Mouse (Mus musculus): ENCODE measurements around the gene Eef2k. TPM values are rescaled to one million over a fixed set of nuclear protein-coding genes. Genes with fewer than 3 reads are reported as not detected.

Eef2k gene
- polyA plus RNA-seq, 2 experiments = 13.4 to 30.2 TPM

DNA sequence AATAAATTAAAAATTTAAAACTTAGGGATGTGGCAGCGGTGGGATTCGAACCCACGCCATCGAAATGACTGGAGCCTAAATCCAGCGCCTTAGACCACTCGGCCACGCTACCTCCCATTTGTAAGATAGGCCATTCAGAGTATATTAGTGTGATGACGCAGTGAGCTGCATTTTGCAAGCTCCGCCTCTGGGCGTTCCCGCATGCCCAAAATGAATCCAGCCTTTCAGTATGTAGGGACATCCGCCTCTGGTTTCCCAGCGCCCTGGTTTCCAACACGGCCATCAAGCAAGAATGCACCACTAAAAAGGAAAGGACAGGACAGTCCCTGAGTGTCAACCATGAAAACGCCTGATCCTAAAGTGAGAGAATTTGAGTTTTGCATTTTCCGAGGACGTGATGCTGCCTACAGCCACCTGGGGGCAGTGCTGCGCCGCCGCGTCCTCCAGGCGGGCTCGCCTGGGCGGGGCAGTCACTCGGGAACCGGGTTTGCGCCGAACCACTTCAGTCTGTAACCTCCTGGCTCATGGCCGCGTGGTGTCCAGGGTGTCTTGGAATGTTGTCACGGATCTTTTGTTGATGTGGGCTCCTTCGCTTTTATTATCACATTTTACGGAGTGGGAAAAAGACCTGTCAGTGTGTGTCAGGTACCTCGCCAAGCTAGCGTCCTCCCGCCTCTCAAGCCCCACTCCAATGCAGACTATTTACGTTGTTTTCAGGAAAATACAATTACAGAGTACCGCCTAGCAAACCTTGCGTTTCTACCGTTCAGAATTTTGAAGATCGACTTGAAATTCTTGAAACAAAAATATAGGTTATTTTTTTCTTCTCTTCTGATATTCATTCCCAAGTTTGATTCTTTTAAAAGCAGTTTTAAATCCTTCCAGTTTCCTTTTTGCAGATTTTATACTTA is 6.9 kb upstream of the Eef2k start:
- WGBS (ENCODE audit: insufficient replicate concordance) = under 1% methylated on average over 41 of the region's 41 CpGs
- Histone ChIP-seq H3K36me3 (replicated peaks; ENCODE audit: control insufficient read depth, insufficient read depth, low read depth) (no peaks in the 10 kb centered on the region), H3K4me1 (replicated peaks; ENCODE audit: control insufficient read depth in 2 of 2, insufficient read depth in 2 of 2, low read length in 1 of 2) (peaks cover 25% of the 10 kb centered on the region in 2 experiments), H3K4me2 (ENCODE audit: low read depth) (peak overlapping the region; percentile 78), H3K27me3 (ENCODE audit: control insufficient read depth, insufficient read depth, low read length) (peaks cover 2% of the 10 kb centered on the region), H3K27ac (peak overlapping the region; percentile 87), H3K4me3 (ENCODE audit: insufficient read depth in 1 of 2, low read depth in 2 of 2, low read length in 2 of 2) (peak overlapping the region; percentile 59 to 94), H3K9me3 (ENCODE audit: control insufficient read depth, low read length) (no peaks in the 10 kb centered on the region), H3K9ac (replicated peaks) (peak overlapping the region; percentile 72)
- ATAC-seq (ENCODE audit: insufficient read depth) (peak; percentile 82), DNase-seq (ENCODE audit: low read depth in 3 of 3, low spot score in 3 of 3) (peak; percentile 88 to 91 (median 90))
- TF ChIP-seq EP300 (IDR thresholded peaks at IDR 0.05; ENCODE audit: low read depth) (peak; percentile 2; the same call in 1 of the 2 replicates), CTCF (IDR thresholded peaks at IDR 0.05; ENCODE audit: low read depth) (peak; percentile 100)

DNA sequence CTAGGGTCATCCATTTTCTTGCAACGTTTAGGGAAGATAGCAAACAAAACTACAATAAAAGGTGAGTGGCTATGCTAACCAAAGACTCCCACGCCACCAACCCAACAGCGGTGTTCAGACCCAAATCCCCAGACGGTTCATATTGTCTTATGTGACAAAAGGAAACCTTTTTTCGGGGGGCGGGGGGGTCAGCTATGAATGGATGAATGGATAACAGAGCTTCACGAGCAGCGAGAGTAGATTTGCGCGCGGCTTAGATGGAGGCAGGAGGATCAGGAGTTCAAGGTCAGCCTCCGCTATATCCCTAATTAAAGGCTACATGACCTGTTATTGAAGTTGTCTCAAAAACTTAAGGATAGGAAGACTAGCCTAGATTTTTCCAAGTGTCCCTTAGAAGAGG is 6.3 kb upstream of the Eef2k start:
- no peaks in the 10 kb centered on the region for H3K36me3 ChIP-seq (replicated peaks; ENCODE audit: control insufficient read depth, insufficient read depth, low read depth)
- peak overlapping the region; percentile 54 to 59 for H3K4me3 ChIP-seq (ENCODE audit: insufficient read depth in 1 of 2, low read depth in 2 of 2, low read length in 2 of 2)
- H3K4me1 ChIP-seq (replicated peaks; ENCODE audit: control insufficient read depth in 2 of 2, insufficient read depth in 2 of 2, low read length in 1 of 2) = peaks cover 19 to 23% of the 10 kb centered on the region in 2 experiments
- no peaks in the 10 kb centered on the region; the same call in none of the 2 replicates for H3K27me3 ChIP-seq (ENCODE audit: control insufficient read depth, insufficient read depth, low read length)
- ATAC-seq (ENCODE audit: insufficient read depth) (no peak), DNase-seq (ENCODE audit: low read depth in 3 of 3, low spot score in 3 of 3) (peak in 1 of 3 experiments; percentile 47)
- peak overlapping the region; percentile 71 for H3K27ac ChIP-seq
- no peaks in the 10 kb centered on the region for H3K9me3 ChIP-seq (ENCODE audit: control insufficient read depth, low read length)
- H3K9ac ChIP-seq (replicated peaks) = peak overlapping the region; percentile 72
- no peak for TF ChIP-seq EP300 (IDR thresholded peaks at IDR 0.05; ENCODE audit: low read depth)
- TF ChIP-seq CTCF (IDR thresholded peaks at IDR 0.05; ENCODE audit: low read depth) = no peak
- peak overlapping the region; percentile 78 for H3K4me2 ChIP-seq (ENCODE audit: low read depth)
- 7% methylated on average over 12 of the region's 12 CpGs for WGBS (ENCODE audit: insufficient replicate concordance)

GRCm38 (mm10) chr7:120838436-120839160 is 4.0 kb upstream of the Eef2k start:
- no peak overlapping the region for H3K27ac ChIP-seq

GRCm38 (mm10) chr7:120839786-120840185 is 2.8 kb upstream of the Eef2k start:
- Histone ChIP-seq H3K4me1 (replicated peaks; ENCODE audit: control insufficient read depth in 2 of 2, insufficient read depth in 2 of 2, low read length in 1 of 2) (peaks cover 8 to 18% of the 10 kb centered on the region in 2 experiments), H3K27me3 (ENCODE audit: control insufficient read depth, insufficient read depth, low read length) (no peaks in the 10 kb centered on the region), H3K27ac (no peak overlapping the region), H3K4me3 (ENCODE audit: insufficient read depth in 1 of 2, low read depth in 2 of 2, low read length in 2 of 2) (no peak overlapping the region), H3K36me3 (replicated peaks; ENCODE audit: control insufficient read depth, insufficient read depth, low read depth) (no peaks in the 10 kb centered on the region; the same call in 1 of the 2 replicates), H3K9me3 (ENCODE audit: control insufficient read depth, low read length) (no peaks in the 10 kb centered on the region), H3K4me2 (ENCODE audit: low read depth) (no peak overlapping the region), H3K9ac (replicated peaks) (no peak overlapping the region)
- TF ChIP-seq CTCF (IDR thresholded peaks at IDR 0.05; ENCODE audit: low read depth) = no peak
- TF ChIP-seq EP300 (IDR thresholded peaks at IDR 0.05; ENCODE audit: low read depth) = no peak
- DNase-seq (ENCODE audit: low read depth in 3 of 3, low spot score in 3 of 3) (no peak), ATAC-seq (ENCODE audit: insufficient read depth) (no peak)
- WGBS (ENCODE audit: insufficient replicate concordance) = 79% methylated on average over 2 of the region's 2 CpGs

More at GRCm38 (mm10) chr7:120838436-120839160, 4.0 kb upstream of the Eef2k start:
- no peaks in the 10 kb centered on the region for H3K27me3 ChIP-seq (ENCODE audit: control insufficient read depth, insufficient read depth, low read length)
- no peak for TF ChIP-seq CTCF (IDR thresholded peaks at IDR 0.05; ENCODE audit: low read depth)
- TF ChIP-seq EP300 (IDR thresholded peaks at IDR 0.05; ENCODE audit: low read depth) = no peak
- H3K4me1 ChIP-seq (replicated peaks; ENCODE audit: control insufficient read depth in 2 of 2, insufficient read depth in 2 of 2, low read length in 1 of 2) = peaks cover 17 to 20% of the 10 kb centered on the region in 2 experiments
- no peak overlapping the region for H3K4me2 ChIP-seq (ENCODE audit: low read depth)
- H3K9me3 ChIP-seq (ENCODE audit: control insufficient read depth, low read length) = no peaks in the 10 kb centered on the region
- DNase-seq (ENCODE audit: low read depth in 3 of 3, low spot score in 3 of 3) (no peak), ATAC-seq (ENCODE audit: insufficient read depth) (no peak)
- H3K4me3 ChIP-seq (ENCODE audit: insufficient read depth in 1 of 2, low read depth in 2 of 2, low read length in 2 of 2) = no peak overlapping the region
- H3K9ac ChIP-seq (replicated peaks) = no peak overlapping the region
- H3K36me3 ChIP-seq (replicated peaks; ENCODE audit: control insufficient read depth, insufficient read depth, low read depth) = no peaks in the 10 kb centered on the region
- WGBS (ENCODE audit: insufficient replicate concordance) = 63% methylated on average over 5 of the region's 5 CpGs
